Mouse (Mus musculus): ENCODE measurements around the gene Dctn2. TPM values are rescaled to one million over a fixed set of nuclear protein-coding genes. Genes with fewer than 3 reads are reported as not detected.

Dctn2 gene
- total and polyA plus RNA-seq, 3 experiments, result 149 to 234 (median 168) TPM

- no peak for DNase-seq
Observed at GRCm38 (mm10) chr10:127263631-127264030, 2.5 kb upstream of the Dctn2 start.

GRCm38 (mm10) chr10:127264336-127264735 lies 1.8 kb upstream of the Dctn2 start:
- no peak for DNase-seq

GRCm38 (mm10) chr10:127264971-127265370 lies 1.2 kb upstream of the Dctn2 start:
- DNase-seq, result no peak

GRCm38 (mm10) chr10:127265727-127266111 lies 449 bp upstream of the Dctn2 start:
- DNase-seq, result no peak

GRCm38 (mm10) chr10:127267318-127267717 lies 1.1 kb downstream of the Dctn2 start:
- no peak for DNase-seq

- no peak for DNase-seq
Observed at GRCm38 (mm10) chr10:127268401-127268800, 2.2 kb downstream of the Dctn2 start.

GRCm38 (mm10) chr10:127269036-127269435 lies 2.9 kb downstream of the Dctn2 start:
- DNase-seq, result no peak

- DNase-seq, result no peak
Observed at GRCm38 (mm10) chr10:127269884-127270283, 3.7 kb downstream of the Dctn2 start.

- no peak for DNase-seq
Observed at GRCm38 (mm10) chr10:127272371-127272770, 6.2 kb downstream of the Dctn2 start.

GRCm38 (mm10) chr10:127274261-127275022 lies 8.3 kb downstream of the Dctn2 start:
- no peak for DNase-seq

- DNase-seq, result no peak
Observed at GRCm38 (mm10) chr10:127279730-127280129, 13.6 kb downstream of the Dctn2 start.

GRCm38 (mm10) chr10:127281316-127281715 lies 15.1 kb downstream of the Dctn2 start:
- DNase-seq, result peak; percentile 13

- DNase-seq, result peak; percentile 60
Observed at GRCm38 (mm10) chr10:127282620-127283215, 16.6 kb downstream of the Dctn2 start.

- DNase-seq, result no peak
Observed at GRCm38 (mm10) chr10:127284105-127284622, 18.0 kb downstream of the Dctn2 start.

- DNase-seq, result no peak
Observed at GRCm38 (mm10) chr10:127284724-127285500, 18.7 kb downstream of the Dctn2 start.

- DNase-seq, result peak; percentile 11
Observed at GRCm38 (mm10) chr10:127285644-127286043, 19.5 kb downstream of the Dctn2 start.

- peak; percentile 20 for DNase-seq
Observed at GRCm38 (mm10) chr10:127286194-127286593, 20.0 kb downstream of the Dctn2 start.

- peak; percentile 19 for DNase-seq
Observed at GRCm38 (mm10) chr10:127286730-127287129, 20.6 kb downstream of the Dctn2 start.

GRCm38 (mm10) chr10:127287271-127287935 lies 21.2 kb downstream of the Dctn2 start:
- peak; percentile 18 for DNase-seq

- peak; percentile 41 for DNase-seq
Observed at GRCm38 (mm10) chr10:127287936-127288293, 21.7 kb downstream of the Dctn2 start.

- DNase-seq, result no peak
Observed at GRCm38 (mm10) chr10:127288328-127288799, 22.2 kb downstream of the Dctn2 start.

Data from adrenal gland, adult 2 months (tissue).